Mouse (Mus musculus) macrophage (primary cell): ENCODE measurements around the gene Mrps18b. TPM values are rescaled to one million over a fixed set of nuclear protein-coding genes. Genes with fewer than 3 reads are reported as not detected.

ENCODE experiments used
- H3K27ac ChIP-seq: fragments of 350-480 bp; formaldehyde crosslinking; 2 replicates; pipeline ENCODE4 v1.9.0; 2021
- H3K36me3 ChIP-seq: fragments of 350-480 bp; formaldehyde crosslinking; 2 replicates; pipeline ENCODE4 v1.9.0; 2021; ENCODE audit errors: inconsistent target
- H3K4me3 ChIP-seq: fragments of 350-480 bp; formaldehyde crosslinking; 2 replicates; pipeline ENCODE4 v1.9.0; 2021; ENCODE audit errors: inconsistent target
- H3K79me2 ChIP-seq: fragments of 350-480 bp; formaldehyde crosslinking; 2 replicates; pipeline ENCODE4 v1.9.0; 2021; ENCODE audit errors: inconsistent target
- WGBS: methylation state at CpG from one replicate; pipeline ENCODE4 v1.1.7; 2026; ENCODE audit warnings: inconsistent platforms; ENCODE audit not compliant: missing documents; 5-methylcytosine and 5-hydroxymethylcytosine counted together
- polyA plus RNA-seq: library from polyadenylated mRNA; stranded (reverse); fragments of 250-400 nt; gene quantifications from 3 replicates; pipeline ENCODE4 v1.2.4, GENCODE M21; 2018; ENCODE audit warnings: inconsistent platforms

Gene Mrps18b
- polyA plus RNA-seq, 1 experiment from 2014 or later = 49.9 TPM

DNA sequence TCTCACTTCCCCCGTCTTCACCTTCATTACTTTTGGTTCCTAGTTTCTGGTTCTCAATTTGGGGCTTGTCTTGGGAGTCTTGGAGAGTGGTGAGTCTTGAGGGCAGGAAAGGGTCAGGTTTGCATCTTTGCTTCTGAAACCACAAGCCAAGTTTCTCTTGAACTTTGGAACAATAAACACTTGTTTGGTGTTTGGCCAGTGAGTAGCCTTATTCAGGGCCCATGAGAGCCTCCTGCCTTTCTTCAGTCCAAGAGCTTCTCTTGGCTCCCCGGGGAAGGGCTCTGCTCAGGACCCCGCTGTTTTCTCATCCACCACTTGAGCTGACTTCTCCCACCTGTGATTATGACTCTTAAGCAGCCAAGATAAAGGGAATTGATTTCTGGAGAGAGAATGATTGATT is 6.4 kb upstream of the Mrps18b start:
- peaks cover 27% of the 10 kb centered on the region for H3K79me2 ChIP-seq
- H3K4me3 ChIP-seq = no peak overlapping the region
- 75% methylated on average over 3 of the region's 3 CpGs for WGBS
- H3K36me3 ChIP-seq = peaks cover 42% of the 10 kb centered on the region
- no peak overlapping the region for H3K27ac ChIP-seq

DNA sequence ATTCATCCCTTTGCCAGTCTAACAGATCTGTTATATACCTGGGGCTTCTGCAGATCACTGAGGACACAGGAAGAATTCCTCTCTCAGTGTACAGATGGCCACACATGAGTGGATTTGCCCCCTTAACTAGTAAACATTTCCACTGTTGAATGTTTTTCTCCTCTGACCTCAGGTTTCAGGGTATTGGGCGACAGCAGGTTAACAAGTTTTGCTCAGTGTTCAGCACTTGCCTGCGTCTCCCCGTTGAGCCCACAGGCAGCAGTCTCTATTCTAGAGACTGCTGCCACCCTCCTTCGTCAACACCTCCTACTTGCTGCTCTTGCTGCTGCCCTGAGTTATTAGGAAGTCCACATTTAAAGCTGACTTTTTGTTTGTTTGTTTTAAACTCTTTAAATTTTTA is 5.5 kb upstream of the Mrps18b start:
- no peak overlapping the region for H3K27ac ChIP-seq
- H3K4me3 ChIP-seq = no peak overlapping the region
- H3K79me2 ChIP-seq = peaks cover 35% of the 10 kb centered on the region
- 92% methylated on average over 4 of the region's 4 CpGs for WGBS
- peaks cover 39% of the 10 kb centered on the region for H3K36me3 ChIP-seq

GRCm38 (mm10) chr17:35920862-35921562 is 4.8 kb upstream of the Mrps18b start:
- WGBS = 86% methylated on average over 5 of the region's 5 CpGs
- Histone ChIP-seq H3K36me3 (peaks cover 32% of the 10 kb centered on the region), H3K79me2 (peaks cover 36% of the 10 kb centered on the region), H3K4me3 (no peak overlapping the region), H3K27ac (0 out of 2 replicates have a peak overlapping the region, but pooled peaks have one; percentile 98)

DNA sequence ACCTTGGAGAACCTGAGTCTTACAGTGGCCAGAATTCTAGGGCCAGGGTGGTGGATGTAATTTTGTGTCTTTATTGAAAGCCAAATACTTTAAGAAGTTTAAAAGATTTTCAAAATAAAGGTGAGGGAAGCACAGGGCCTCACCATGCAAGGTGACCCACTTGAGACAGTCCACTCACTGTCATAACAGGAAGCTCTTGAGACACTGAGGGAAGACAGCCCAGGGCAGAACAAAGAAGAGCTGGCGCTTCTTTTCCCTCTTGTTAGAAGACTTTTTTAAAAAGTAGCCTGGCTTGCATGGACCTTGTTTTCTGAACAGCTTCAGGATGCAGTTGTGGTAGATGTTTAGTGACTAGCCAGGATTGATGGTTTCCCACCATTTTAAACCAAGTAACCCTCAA is 4.2 kb upstream of the Mrps18b start:
- Histone ChIP-seq H3K4me3 (no peak overlapping the region), H3K27ac (peak overlapping the region; percentile 98)
- 50% methylated on average over 1 of the region's 1 CpGs for WGBS

DNA sequence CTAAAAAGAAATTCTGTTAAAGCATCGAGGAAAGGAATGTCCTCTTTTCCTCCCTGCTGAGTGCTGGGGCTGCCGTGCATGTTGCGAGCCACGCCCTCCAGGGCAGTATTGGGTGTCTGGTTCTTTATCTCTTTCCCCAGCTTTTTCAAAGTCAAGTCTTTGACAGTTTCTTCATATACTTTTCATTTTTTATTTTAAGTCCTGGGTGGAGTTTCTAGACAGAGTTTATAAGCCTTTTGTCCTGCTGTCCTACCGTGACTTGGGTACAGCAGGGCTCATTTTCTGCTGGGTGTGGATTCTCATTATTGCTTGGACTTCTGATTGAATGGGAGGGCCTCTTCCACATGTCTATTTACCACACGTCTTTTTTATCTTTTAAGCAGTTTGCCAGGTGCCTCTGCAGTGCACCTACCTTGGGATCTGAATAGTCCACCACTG is 3.7 kb upstream of the Mrps18b start:
- Histone ChIP-seq H3K79me2 (peaks cover 47% of the 10 kb centered on the region), H3K27ac (peak overlapping the region; percentile 98), H3K36me3 (peaks cover 22% of the 10 kb centered on the region), H3K4me3 (peak overlapping the region; percentile 86; the same call in 1 of the 2 replicates)
- 60% methylated on average over 6 of the region's 6 CpGs for WGBS

More for the DNA sequence above, 4.2 kb upstream of the Mrps18b start:
- peaks cover 27% of the 10 kb centered on the region for H3K36me3 ChIP-seq
- H3K79me2 ChIP-seq = peaks cover 42% of the 10 kb centered on the region

GRCm38 (mm10) chr17:35919060-35919715 is 3.0 kb upstream of the Mrps18b start:
- H3K36me3 ChIP-seq = peaks cover 15% of the 10 kb centered on the region
- peak overlapping the region; percentile 86 for H3K4me3 ChIP-seq
- peak overlapping the region; percentile 98 for H3K27ac ChIP-seq
- peaks cover 54% of the 10 kb centered on the region for H3K79me2 ChIP-seq
- 7% methylated on average over 5 of the region's 7 CpGs for WGBS

DNA sequence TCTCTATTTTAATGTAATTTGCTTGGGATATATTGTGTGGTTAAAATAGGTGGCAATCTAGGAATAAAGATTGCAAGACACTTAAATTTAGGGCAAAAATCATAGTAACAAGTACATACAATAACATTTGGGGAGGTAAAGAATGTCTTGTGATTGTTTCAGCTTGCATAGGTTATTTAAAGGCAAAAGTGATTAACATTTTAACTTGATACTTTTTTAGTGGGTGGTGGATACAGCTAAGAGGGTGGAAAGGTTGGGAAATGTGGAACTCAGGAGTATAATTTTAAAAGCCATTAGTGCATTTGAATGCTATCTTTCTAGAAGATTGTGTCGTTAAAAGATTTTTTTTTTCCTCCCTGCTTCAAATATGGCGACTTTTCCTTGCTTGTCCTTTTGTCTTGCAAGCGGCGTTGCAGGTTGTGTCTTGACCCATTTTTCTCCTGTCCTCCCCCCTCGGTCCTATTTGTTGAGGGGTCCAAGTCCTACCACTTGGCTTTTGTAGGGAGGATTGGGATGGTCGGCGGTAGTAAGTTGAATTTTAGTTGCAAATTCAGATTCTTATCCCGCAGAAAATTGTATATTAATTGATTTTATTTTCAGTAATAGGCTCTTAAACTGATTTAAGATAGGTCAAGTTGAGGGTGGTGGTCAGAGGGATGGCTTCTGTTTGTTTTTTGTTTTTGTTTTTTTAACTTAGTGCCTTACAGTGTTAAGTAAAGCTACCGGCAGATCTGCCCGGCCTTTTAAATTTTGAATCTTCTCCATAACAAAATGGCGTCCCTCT is 2.3 kb upstream of the Mrps18b start:
- Histone ChIP-seq H3K79me2 (peaks cover 61% of the 10 kb centered on the region), H3K36me3 (peaks cover 7% of the 10 kb centered on the region), H3K27ac (peak overlapping the region; percentile 98), H3K4me3 (peak overlapping the region; percentile 86)
- 0% methylated on average over 11 of the region's 11 CpGs for WGBS

- WGBS = under 1% methylated on average over 11 of the region's 13 CpGs
Measured at GRCm38 (mm10) chr17:35917463-35918251, 1.5 kb upstream of the Mrps18b start.

DNA sequence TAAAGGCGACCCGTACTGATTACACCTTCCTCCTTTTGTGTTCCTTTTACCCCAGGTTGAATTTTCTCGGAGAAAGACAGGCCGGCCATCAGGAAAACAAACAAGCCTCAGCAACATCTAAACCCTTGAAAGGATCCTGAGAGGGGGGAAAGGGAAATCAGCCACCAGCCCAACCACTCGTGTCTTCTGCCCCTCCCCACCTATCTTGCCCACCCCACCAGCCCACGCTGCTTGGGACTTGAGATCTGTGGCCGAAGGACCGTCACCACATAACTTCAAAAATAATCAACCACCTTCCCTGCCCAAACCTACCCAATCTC is 914 bp upstream of the Mrps18b start:
- H3K36me3 ChIP-seq = peaks cover 14% of the 10 kb centered on the region

More at GRCm38 (mm10) chr17:35917463-35918251, 1.5 kb upstream of the Mrps18b start:
- Histone ChIP-seq H3K79me2 (peaks cover 70% of the 10 kb centered on the region), H3K36me3 (peaks cover 8% of the 10 kb centered on the region), H3K4me3 (peak overlapping the region; percentile 86), H3K27ac (peak overlapping the region; percentile 98)

GRCm38 (mm10) chr17:35915538-35916296 is 472 bp downstream of the Mrps18b start:
- peaks cover 14% of the 10 kb centered on the region for H3K36me3 ChIP-seq

More for the DNA sequence above, 914 bp upstream of the Mrps18b start:
- H3K27ac ChIP-seq = peak overlapping the region; percentile 98
- WGBS = 0% methylated on average over 8 of the region's 8 CpGs
- H3K79me2 ChIP-seq = peaks cover 75% of the 10 kb centered on the region
- peak overlapping the region; percentile 86 for H3K4me3 ChIP-seq

DNA sequence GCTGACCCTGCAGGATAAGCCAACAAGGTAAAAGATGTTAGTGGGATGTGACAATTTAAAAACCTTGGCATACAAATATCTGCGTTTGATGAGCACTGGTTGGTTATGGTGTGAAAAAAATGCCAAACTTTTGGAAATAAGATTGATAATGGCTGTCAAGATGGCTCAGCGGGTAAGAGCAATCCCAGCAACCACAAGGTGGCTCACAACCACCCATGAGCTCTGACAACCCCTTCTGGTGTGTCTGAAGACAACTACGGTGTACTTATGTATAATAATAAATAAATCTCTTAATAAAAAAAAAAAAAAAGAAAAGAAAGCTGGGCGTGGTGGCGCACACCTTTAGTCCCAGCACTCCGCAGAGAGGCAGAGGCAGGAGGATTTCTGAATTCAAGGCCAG is 1.2 kb downstream of the Mrps18b start:
- peak overlapping the region; percentile 91 for H3K4me3 ChIP-seq
- peaks cover 14% of the 10 kb centered on the region for H3K36me3 ChIP-seq
- H3K79me2 ChIP-seq = peaks cover 81% of the 10 kb centered on the region
- peak overlapping the region; percentile 98; the same call in 1 of the 2 replicates for H3K27ac ChIP-seq
- WGBS = 80% methylated on average over 5 of the region's 6 CpGs

More at GRCm38 (mm10) chr17:35915538-35916296, 472 bp downstream of the Mrps18b start:
- Histone ChIP-seq H3K4me3 (peak overlapping the region; percentile 91), H3K79me2 (peaks cover 87% of the 10 kb centered on the region), H3K27ac (peak overlapping the region; percentile 98)
- 3% methylated on average over 28 of the region's 28 CpGs for WGBS

GRCm38 (mm10) chr17:35909919-35910369 is 6.2 kb downstream of the Mrps18b start, which contains the start of gene Atat1:
Atat1 (minus strand) TSS chr17:35910075.
- Histone ChIP-seq H3K4me3 (peak within 1 kb of the TSS; percentile 43), H3K36me3 (peaks cover 14% of the 10 kb centered on the region), H3K27ac (peak within 1 kb of the TSS; percentile 41), H3K79me2 (peaks cover 41% of the 10 kb centered on the region)
- 0% methylated on average over 13 of the region's 25 CpGs for WGBS

DNA sequence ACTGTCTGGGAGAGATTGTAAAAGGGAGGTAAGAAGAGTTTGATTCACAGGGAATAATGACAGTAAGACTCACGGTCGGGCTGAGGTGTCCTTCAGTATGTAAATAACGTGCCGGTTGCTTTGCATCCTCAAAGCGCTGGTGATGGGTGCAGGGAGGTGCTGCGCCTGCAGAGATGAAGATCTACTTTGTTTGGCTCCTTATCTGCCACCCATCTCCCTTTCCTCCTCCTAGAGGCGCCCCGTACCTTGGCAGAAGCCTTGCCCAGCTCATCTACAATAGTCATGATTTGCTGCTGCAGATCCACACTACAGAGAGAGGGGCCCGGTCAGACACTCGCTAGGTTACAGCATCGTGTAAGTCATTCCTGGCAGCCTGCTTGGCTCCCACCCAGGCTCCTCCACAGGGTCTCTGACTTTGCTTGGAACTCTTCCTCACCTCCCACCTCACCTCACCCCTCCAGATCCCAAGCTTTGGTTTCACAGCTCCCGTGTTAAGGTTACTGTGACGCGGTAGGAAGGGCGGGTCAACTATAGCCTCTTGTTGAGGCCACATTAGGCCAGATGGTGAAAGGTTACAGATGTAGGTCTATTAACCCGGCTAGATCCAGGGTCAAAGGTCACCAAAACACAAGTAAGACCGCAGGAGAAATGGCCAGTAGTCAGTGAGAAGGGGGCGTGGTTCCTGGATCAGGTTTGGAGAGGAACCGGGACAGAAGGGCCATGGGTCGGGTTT is 6.8 kb downstream of the Mrps18b start:
- Histone ChIP-seq H3K4me3 (peak overlapping the region; percentile 43), H3K36me3 (peaks cover 14% of the 10 kb centered on the region), H3K27ac (no peak overlapping the region), H3K79me2 (peaks cover 35% of the 10 kb centered on the region)
- WGBS = 33% methylated on average over 20 of the region's 20 CpGs
